Mouse (Mus musculus) ES-Bruce4 (cell line): ENCODE data around the gene Dennd4b. TPM values are rescaled to one million over a fixed set of nuclear protein-coding genes. Genes with fewer than 3 reads are reported as not detected.

Source experiments
- H3K27ac ChIP-seq: 2 replicates; pipeline ENCODE4 v1.5.1; 2012; ENCODE audit warnings: low read length, inconsistent platforms; ENCODE audit not compliant: insufficient read depth
- H3K27me3 ChIP-seq: 2 replicates; pipeline ENCODE4 v1.6.1; 2012; ENCODE audit warnings: mild to moderate bottlenecking, low read length, inconsistent platforms; ENCODE audit not compliant: control insufficient read depth, poor library complexity, insufficient read depth, severe bottlenecking
- H3K36me3 ChIP-seq: 2 replicates; pipeline ENCODE4 v1.6.1; 2012; ENCODE audit warnings: inconsistent platforms, mild to moderate bottlenecking, low read length, moderate library complexity; ENCODE audit not compliant: control insufficient read depth, poor library complexity, insufficient read depth, severe bottlenecking
- H3K4me1 ChIP-seq: one replicate; pipeline ENCODE4 v1.8.1; 2011; ENCODE audit warnings: low read length; ENCODE audit not compliant: control insufficient read depth, insufficient read depth
- H3K4me3 ChIP-seq: 2 replicates; pipeline ENCODE4 v1.5.1; 2011; ENCODE audit warnings: low read depth, mild to moderate bottlenecking, low read length
- H3K9ac ChIP-seq: 2 replicates; pipeline ENCODE4 v1.6.1; 2012; ENCODE audit warnings: low read depth, mild to moderate bottlenecking, inconsistent platforms; ENCODE audit not compliant: poor library complexity, severe bottlenecking
- H3K9me3 ChIP-seq: replicated peaks from 2 replicates; pipeline ENCODE4 v1.6.1; 2012; ENCODE audit warnings: mild to moderate bottlenecking, low read length, inconsistent platforms; ENCODE audit not compliant: control insufficient read depth, poor library complexity, insufficient read depth, severe bottlenecking
- CTCF ChIP-seq: IDR thresholded peaks from one replicate; pipeline ENCODE4 v1.8.1; 2011; ENCODE audit warnings: low read depth, low read length
- EP300 ChIP-seq: IDR thresholded peaks from 2 replicates; pipeline ENCODE4 v1.6.1; 2011; ENCODE audit warnings: low read depth, low read length; ENCODE audit not compliant: insufficient read depth
- POLR2A ChIP-seq: IDR thresholded peaks from one replicate; pipeline ENCODE4 v1.8.1; 2011; ENCODE audit warnings: low read length; ENCODE audit not compliant: insufficient read depth
- polyA plus RNA-seq: library from polyadenylated mRNA; stranded (reverse); fragments of >200 nt; gene quantifications from 2 replicates; pipeline ENCODE4 v1.2.4, GENCODE M21; 2011; ENCODE audit warnings: low read depth; ENCODE audit not compliant: missing spikeins, insufficient read depth, insufficient read length

Gene Dennd4b
- polyA plus RNA-seq, 1 experiment: 12.3 TPM

DNA sequence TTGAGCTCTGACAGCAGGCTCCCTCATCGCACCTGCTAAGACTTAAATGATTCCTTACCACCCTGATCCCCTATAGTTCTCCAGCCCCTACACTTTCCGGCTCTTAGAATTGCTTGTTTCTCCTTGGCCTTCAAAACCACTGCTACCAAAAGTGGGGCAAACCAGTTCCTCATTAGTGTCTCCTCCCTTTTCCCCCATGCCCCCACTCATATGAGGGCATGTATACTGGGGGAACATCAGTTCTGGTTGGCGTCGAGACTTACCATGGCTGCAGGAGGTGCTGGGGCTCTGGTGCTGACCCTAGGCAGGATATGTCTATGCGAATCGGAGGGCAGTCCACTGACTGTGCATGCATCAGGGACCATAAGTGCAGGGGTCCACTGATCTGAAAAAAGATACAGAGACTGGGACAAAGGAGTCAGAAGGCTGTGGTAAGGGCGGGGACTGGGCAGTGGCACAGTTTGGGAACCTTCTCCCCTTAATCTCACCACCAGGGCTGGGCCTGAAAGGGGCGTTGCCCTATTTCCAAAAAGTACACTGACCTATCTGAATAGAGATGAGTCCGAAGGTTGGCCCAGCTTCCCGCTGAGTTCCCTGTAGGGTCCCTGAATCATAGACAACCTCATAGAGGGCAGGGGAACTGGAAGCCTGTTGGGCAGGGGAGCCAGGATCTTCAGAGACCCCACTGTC is 23.2 kb upstream of the Dennd4b start:
- no peak overlapping the region for H3K27ac ChIP-seq
- no peak overlapping the region for H3K9ac ChIP-seq
- H3K4me3 ChIP-seq: no peak overlapping the region
- no peaks in the 10 kb centered on the region for H3K36me3 ChIP-seq
- H3K27me3 ChIP-seq: no peaks in the 10 kb centered on the region
- no peak for TF ChIP-seq POLR2A
- no peak for TF ChIP-seq EP300
- no peak for TF ChIP-seq CTCF
- peaks cover 2% of the 10 kb centered on the region for H3K4me1 ChIP-seq
- H3K9me3 ChIP-seq: no peaks in the 10 kb centered on the region

DNA sequence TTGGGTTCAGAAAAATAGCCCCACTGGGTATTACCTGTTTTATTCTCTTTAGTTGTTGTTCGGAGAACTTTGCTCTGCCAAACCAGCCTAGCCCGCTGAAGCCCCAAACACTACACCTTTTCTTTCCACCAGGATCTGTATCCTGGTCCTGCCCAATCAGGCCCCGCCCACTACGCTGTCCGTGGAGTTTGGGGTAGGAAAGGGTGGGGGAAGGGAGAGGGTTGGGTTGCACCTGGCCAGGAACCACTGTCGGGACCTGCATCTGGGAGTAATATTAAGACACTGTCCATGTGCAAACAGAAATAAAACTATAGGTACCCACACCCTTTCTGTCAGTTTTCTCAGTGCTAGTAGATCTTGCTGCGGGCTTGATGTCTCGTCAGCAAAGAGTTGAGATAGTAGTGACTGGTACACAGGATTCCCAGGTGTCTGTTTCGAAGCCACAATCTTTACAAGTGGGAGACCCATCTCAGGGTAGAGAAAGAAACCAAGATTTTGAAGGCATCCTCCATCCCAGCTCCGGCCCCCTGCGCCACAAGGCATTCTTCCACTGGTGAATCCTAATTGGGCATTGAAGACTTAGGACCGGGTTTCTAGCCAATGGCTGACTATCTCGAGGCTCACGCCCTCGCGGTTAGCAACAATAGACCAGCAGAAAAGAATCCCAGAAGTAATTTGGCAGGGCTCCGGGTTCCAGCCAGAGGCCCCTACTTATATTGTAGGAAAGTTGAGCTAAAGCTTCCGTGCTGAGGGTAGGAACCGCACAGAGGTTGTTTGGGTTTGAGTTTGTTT is 21.8 kb upstream of the Dennd4b start, which contains the start of gene Creb3l4:
Creb3l4 (minus strand) TSS at position 529 of the 792 bp plus-strand sequence.
- H3K27me3 ChIP-seq: no peaks in the 10 kb centered on the region
- peak within 1 kb of the TSS; percentile 65 for H3K4me3 ChIP-seq
- no peaks in the 10 kb centered on the region for H3K9me3 ChIP-seq
- H3K4me1 ChIP-seq: peaks cover 2% of the 10 kb centered on the region
- H3K36me3 ChIP-seq: no peaks in the 10 kb centered on the region
- peak within 1 kb of the TSS; percentile 69 for H3K27ac ChIP-seq
- TF ChIP-seq POLR2A: peak; percentile 28
- no peak for TF ChIP-seq CTCF
- TF ChIP-seq EP300: no peak
- H3K9ac ChIP-seq: peak within 1 kb of the TSS; percentile 63

DNA sequence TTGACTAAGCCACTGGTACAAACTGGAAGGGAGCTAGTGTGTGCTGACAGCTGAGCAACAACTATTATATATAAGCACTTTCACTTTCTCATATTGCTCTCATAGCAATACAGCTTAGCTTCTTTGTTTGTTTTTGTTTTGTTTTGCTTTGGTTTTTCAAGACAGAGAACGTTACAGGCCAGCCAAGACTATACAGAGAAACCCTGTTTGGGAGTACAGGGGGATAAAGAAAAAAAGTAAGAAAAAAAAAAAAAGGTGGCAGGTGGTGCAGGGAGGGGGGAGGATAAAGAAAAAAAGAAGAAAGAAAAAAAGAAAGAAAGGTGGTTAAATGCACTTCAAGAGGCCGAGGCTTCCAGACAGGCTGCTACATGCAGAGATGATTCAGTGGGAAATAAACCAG is 19.6 kb upstream of the Dennd4b start:
- no peak for TF ChIP-seq POLR2A
- no peak for TF ChIP-seq EP300
- no peak for TF ChIP-seq CTCF
- peaks cover 2% of the 10 kb centered on the region for H3K4me1 ChIP-seq
- no peaks in the 10 kb centered on the region for H3K27me3 ChIP-seq

DNA sequence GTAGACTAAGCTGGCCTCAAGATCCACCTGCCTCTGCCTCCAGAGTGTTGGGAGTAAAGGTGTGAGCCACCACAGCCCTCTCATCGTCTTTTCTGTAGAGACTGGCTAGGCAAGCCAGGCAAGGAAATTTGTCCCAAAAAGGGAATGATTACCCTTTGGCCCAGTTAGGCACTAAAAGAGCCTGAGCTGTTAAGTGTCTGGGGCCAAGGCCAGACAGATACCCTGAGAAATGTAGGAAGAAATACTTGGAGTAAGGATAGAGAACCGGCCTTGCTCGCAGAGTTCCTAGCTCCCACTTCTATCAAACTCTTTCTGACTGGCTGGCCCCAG is 17.4 kb upstream of the Dennd4b start:
- Histone ChIP-seq H3K9me3 (no peaks in the 10 kb centered on the region), H3K9ac (peak overlapping the region; percentile 86), H3K36me3 (peaks cover 10% of the 10 kb centered on the region; the same call in 1 of the 2 replicates), H3K27me3 (no peaks in the 10 kb centered on the region), H3K4me1 (no peaks in the 10 kb centered on the region), H3K4me3 (peak overlapping the region; percentile 69), H3K27ac (peak overlapping the region; percentile 92)
- TF ChIP-seq POLR2A (no peak), CTCF (no peak), EP300 (no peak)

More for the DNA sequence above, 19.6 kb upstream of the Dennd4b start:
- Histone ChIP-seq H3K36me3 (0 out of 2 replicates have a peak, but pooled peaks cover under 1% of the 10 kb centered on the region), H3K9ac (no peak overlapping the region), H3K4me3 (no peak overlapping the region), H3K27ac (no peak overlapping the region), H3K9me3 (no peaks in the 10 kb centered on the region)

DNA sequence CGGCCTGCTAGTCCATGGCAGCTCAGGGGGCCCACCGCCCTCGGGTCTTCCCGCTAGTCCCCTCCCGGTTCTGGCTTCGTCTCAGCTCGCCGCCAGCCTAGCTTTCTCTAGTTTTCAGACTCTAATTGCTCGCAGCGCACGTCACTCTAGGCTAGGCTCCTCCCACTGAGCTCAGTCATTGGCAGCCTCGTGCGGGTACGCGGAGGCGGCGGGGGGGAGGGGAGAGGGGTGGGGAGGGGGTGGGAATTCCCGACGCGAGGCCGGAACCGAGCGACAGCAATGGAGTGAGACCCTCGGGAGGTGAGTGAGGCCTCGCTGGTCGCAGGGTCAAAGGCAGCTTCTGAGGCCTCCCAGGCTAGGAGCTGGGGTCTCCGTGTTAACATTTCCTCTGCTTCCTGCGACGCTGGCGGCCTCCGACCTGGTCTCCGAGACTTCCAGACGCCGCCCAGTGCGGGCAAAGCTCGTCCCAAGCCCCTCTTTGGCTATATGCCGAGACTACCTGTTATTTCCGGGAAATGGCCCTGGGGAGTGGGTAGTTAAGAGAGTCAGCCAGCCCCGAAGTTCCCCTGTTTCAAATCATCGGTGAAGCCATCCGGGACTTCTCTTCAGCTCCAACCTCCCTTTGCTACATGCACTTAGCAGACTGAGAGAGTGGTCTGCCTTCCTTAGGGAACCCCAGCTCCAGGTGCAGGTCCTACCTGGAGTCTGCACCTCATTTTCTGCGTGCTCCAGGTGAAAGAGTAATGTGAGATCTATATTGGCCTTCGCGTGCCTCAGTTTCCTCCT is 16.8 kb upstream of the Dennd4b start, which contains the start of gene Slc39a1:
Slc39a1 (plus strand) TSS at position 213 of the 786 bp plus-strand sequence.
- TF ChIP-seq CTCF: no peak
- TF ChIP-seq POLR2A: peak; percentile 61
- no peaks in the 10 kb centered on the region for H3K4me1 ChIP-seq

More for the DNA sequence above, 16.8 kb upstream of the Dennd4b start, which contains the start of gene Slc39a1:
- Histone ChIP-seq H3K36me3 (peaks cover 10% of the 10 kb centered on the region; the same call in 1 of the 2 replicates), H3K27ac (peak within 1 kb of the TSS; percentile 92), H3K4me3 (peak within 1 kb of the TSS; percentile 96), H3K27me3 (no peaks in the 10 kb centered on the region), H3K9ac (peak within 1 kb of the TSS; percentile 86), H3K9me3 (no peaks in the 10 kb centered on the region)
